Mouse (Mus musculus): ENCODE results near the gene Cntnap2. TPM values are rescaled to one million over a fixed set of nuclear protein-coding genes. Genes with fewer than 3 reads are reported as not detected.

Cntnap2 gene
- total RNA-seq, 2 experiments from 2014 or later = 136 to 147 TPM

GRCm38 (mm10) chr6:45317455-45317854 lies 258.3 kb downstream of the Cntnap2 start:
- DNase-seq (ENCODE audit: low spot score in 2 of 2) = no peak

DNA sequence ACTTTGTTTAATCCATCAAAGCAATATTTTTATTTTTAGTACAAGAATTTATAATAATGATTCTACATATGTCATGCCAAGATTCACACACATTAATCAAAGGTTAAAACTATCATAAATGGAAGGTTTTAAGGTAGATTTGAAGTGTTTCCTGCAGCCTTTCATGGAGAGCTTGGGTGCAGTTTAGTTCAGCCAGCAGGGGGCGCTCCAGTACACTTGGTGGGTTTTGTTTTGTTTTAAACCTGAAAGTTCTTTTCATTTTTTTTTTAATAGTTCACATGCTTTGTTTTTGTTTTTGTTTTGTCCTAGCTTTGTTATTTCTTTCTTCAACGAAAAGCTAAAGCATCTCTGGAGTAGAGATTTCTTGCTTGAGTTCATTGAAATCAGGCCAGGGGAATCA lies 264.3 kb downstream of the Cntnap2 start:
- peak in 1 of 2 experiments; percentile 32 for DNase-seq (ENCODE audit: low spot score in 2 of 2)

- no peak for DNase-seq (ENCODE audit: low spot score in 2 of 2)
Observed at GRCm38 (mm10) chr6:45327952-45328485, 268.9 kb downstream of the Cntnap2 start.

DNA sequence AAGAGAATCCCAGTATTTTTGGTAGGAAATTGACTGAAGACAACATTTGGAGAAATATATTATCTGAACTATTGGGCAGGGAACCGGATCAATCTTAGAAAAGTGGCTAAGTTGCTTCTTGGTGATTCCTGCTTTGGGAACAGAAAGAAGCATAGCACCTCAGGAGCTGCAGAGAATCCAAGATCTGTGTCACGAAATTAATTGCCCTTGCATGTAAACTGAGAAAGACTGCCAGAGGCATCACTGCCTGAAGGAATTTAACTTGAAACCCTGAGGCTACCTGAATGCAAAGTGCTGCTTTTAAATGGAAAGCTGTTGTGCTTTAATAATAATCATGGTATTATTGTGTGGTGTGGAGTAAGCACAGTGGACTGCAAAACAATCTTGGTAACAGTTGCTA lies 286.2 kb downstream of the Cntnap2 start:
- no peak for DNase-seq (ENCODE audit: low spot score in 2 of 2)

DNA sequence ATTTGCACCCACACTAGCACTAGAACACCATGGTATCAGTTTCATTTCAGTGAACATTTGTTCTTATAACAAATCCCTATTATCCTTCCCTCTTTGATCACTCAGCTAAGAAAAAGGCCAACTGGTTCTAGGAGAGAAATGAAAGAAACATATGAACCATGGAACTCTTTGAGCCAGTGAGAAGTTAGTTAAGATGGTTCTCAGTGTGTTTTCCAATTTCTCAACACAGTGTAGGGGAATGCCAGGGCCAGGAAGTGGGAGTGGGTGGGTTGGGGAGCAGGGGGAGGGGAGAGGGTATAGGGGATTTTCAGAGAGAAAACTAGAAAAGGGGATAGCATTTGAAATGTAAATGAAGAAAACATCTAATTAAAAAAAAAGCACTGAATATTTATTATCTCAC lies 286.8 kb downstream of the Cntnap2 start:
- no peak for DNase-seq (ENCODE audit: low spot score in 2 of 2)

DNA sequence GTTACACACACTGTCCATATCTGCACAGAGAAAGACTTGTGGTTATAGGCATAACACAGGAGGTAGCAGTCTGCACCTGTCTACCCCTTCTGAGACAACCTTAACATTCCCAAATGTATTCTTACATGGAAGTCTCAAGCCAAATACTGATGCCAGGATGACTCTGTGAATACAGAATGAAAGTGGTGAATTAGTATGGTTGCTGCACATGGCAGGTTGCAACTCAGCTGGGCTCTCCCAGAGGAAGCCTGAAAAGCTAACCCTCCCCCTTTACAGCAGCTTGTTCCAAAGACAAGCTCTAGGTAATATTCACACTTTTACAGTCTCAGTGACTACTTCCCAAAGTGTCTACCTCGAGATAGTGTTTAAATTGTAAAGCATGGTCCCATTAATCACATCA lies 307.3 kb downstream of the Cntnap2 start:
- DNase-seq (ENCODE audit: low spot score in 2 of 2) = no peak

DNA sequence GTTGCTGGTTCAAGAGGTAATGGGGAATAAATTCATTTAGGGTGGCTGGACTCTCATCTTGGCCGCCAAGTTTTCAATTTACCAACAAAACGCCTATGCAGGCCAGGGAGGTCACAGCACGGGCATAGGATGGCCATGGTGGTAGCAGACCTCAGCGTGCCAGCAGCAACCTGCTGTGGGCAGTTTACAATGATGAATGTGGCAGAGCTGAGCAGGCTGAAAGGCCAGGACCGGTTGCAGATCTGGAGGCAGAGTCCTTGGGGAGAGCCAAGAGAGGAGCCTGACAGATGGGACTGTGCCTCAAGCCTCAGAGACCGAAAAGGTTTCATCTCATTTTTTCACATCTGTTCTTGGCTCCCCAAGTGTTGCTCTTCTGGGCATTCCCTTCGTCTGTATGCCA lies 322.0 kb downstream of the Cntnap2 start:
- no peak for DNase-seq (ENCODE audit: low spot score in 2 of 2)

DNA sequence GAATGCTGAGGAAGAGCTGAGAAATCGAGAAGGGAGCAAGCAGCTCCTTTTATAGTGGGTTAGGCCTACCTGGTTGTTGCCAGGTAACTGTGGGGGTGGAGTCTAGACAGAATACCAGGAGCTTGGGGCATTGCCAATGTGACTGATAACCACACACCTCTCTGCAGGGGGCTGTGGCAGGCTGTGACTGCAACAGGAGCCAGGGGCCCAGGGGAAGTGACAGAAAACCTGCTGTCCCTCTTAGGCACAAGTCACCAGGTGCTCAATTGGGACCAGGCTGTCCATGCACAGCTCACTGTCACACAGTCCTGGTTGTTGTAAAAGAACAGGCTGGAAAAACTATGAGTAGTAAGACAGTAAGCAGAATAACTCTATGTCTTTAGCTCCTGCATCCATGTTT lies 329.9 kb downstream of the Cntnap2 start:
- DNase-seq (ENCODE audit: low spot score in 2 of 2) = no peak

- peak in 1 of 2 experiments; percentile 39 for DNase-seq (ENCODE audit: low spot score in 2 of 2)
Observed at GRCm38 (mm10) chr6:45413629-45414028, 354.5 kb downstream of the Cntnap2 start.

DNA sequence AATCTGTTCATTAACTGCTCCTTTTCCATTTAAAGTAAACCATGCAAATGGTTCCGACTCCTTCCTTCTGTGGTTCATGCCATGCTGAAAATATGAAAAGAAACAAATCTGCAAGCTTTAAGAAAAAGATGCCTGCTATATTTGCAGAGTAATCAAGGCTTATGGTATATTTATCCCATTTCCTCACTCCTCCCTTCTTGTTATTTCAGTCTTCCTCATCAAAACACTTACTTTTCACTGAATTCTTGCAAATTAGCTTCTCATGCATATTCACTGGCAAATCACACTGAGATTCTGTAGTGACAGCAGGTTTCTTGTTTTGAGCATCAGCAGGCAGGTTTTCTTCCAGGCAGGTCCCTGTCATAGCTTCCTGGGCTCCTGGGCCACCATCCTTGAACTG lies 396.3 kb downstream of the Cntnap2 start:
- DNase-seq (ENCODE audit: low spot score in 2 of 2) = no peak

GRCm38 (mm10) chr6:45518221-45518620 lies 459.1 kb downstream of the Cntnap2 start:
- no peak for DNase-seq (ENCODE audit: low spot score in 2 of 2)

DNA sequence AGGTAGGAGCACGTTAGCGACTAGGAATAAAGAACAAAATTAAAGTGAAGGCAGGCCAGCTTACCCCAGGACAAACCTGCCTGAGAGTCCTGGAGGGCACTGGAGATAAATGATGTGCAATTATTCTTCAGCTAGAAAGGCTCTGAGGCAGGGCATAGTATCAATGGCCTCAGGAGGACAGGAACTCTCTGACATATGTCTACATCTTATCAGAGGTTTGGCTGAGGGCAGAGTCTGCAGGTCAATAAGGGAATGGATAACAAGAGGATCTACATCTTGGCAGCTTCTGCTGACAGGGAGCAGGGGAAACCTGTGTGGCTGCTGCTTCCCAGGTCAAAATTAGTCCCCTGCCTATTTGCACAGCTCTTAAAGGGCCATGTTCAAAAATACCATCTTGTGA lies 477.8 kb downstream of the Cntnap2 start:
- no peak for DNase-seq (ENCODE audit: low spot score in 2 of 2)

- DNase-seq (ENCODE audit: low spot score in 2 of 2) = no peak
Observed at GRCm38 (mm10) chr6:45544319-45544875, 485.2 kb downstream of the Cntnap2 start.

DNA sequence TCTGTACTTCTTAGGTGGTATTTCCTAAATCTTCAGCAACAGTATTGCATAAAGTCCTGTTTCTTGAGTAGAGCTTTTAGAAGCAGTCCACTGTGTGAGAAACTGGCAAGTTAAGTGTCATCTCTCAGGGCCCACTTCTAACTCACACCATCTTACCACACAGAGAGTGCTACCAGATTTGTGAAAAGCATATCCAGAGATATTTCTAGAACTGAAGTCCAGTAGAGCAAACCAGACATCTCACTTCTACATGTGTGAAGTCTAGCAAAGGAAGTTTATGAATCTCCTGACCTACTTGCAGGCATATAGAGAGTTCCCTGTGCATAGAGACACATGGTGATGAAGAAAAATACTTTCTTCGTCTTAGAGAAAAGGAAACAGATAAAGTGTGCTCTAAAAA lies 500.6 kb downstream of the Cntnap2 start:
- DNase-seq (ENCODE audit: low spot score in 2 of 2) = no peak

DNA sequence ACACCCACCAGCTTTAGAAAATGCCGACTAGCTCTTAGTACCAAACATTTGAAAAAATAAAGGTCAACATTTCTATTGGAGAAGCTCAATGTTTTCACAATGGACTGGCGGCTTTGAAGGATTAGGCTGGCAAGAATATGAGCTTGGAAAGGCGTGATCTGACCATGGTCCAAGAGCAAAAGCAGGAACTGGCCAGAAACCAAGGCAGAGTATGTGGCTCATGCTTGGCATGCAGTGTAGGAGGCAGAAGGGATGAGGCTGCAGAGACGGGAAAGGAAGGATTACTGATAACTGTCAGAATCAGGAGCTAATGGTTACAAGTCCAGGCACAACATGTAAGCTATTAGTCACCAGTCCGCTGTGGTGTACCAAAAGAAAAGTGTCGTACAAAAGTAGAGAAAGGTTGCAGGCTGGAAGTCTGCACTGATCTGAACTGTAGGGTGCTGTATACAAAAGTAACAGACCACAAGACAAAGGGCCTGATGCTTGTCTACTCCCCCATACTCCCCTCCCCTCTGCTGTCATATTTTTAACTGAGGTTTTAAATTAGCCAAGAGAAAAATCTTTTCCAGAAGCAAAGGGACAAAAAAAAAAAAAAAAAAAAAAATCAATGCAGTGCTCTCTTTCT lies 525.4 kb downstream of the Cntnap2 start:
- peak; percentile 11 to 66 for DNase-seq (ENCODE audit: low spot score in 2 of 2)

GRCm38 (mm10) chr6:45589084-45589483 lies 529.9 kb downstream of the Cntnap2 start:
- DNase-seq (ENCODE audit: low spot score in 2 of 2) = no peak

DNA sequence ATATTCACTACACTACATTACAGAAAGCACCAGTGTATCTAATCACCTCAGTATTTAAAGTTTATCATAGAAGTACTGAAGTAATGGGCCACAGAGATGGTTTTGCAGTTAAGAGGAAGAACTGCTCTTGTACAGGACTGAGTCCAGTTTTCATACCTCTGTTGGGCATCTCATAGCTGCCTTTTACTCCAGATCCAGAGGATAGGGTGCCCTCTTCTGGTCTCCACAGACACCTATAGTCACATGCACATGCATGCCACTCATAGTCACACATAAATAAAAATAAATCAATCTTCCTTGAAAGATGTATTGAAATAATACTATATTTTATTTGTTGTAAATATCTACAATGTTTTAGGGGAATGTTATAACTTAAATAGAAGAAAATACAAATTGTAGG lies 587.9 kb downstream of the Cntnap2 start:
- DNase-seq (ENCODE audit: low spot score in 2 of 2) = no peak

DNA sequence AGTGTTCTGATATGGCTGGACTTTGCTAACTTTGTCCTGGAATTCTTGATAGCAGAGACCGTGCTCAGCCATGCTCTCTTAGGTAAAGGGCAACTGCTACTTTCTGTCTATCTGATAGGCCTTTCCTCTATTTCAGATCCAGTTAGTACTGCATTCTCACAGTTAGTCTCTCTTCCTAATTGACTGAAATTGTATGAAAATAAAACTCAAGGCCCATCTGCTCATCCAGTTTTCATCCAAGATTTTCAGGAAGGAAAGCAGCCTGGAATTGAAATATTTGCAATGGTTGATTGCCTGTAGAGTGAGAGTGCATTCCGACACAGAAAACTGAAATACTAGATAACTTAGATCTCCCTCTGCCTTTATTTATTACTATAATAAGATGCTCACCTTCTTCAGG lies 589.3 kb downstream of the Cntnap2 start:
- DNase-seq (ENCODE audit: low spot score in 2 of 2) = peak in 1 of 2 experiments; percentile 45

GRCm38 (mm10) chr6:45700287-45700686 lies 641.1 kb downstream of the Cntnap2 start:
- peak in 1 of 2 experiments; percentile 76 for DNase-seq (ENCODE audit: low spot score in 2 of 2)

GRCm38 (mm10) chr6:45791612-45792011 lies 732.5 kb downstream of the Cntnap2 start:
- DNase-seq (ENCODE audit: low spot score in 2 of 2) = no peak

GRCm38 (mm10) chr6:45841626-45842341 lies 782.6 kb downstream of the Cntnap2 start:
- no peak for DNase-seq (ENCODE audit: low spot score in 2 of 2)

DNA sequence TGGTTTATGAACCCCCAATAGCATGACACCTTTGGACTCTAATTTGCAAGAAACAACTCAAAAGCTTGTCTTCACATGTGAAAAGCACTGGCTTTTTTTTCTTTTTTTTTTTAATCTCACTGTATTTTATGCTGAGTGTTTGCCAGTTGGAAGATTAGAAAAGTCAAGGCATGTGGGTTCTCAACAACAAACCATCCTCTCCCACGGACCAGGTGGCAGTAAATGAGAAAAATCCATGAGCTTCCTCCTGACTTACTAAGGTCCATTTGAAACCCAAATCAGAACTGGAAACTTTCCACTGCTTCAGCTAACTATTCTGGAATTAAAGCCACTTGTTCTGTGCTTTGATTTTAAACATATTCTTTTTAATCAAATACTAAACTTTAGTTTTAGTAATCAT lies 784.6 kb downstream of the Cntnap2 start:
- DNase-seq (ENCODE audit: low spot score in 2 of 2) = peak in 1 of 2 experiments; percentile 23
